Mouse (Mus musculus) embryonic fibroblast, embryonic 13.5 days (primary cell): Measurements from ENCODE around the gene Vdr. TPM values are rescaled to one million over a fixed set of nuclear protein-coding genes. Genes with fewer than 3 reads are reported as not detected.

Experiments used
- H3K27ac ChIP-seq: 2 replicates; pipeline ENCODE4 v1.5.1; 2012; ENCODE audit warnings: low read length, control low read depth, inconsistent platforms; ENCODE audit not compliant: insufficient read depth
- H3K4me1 ChIP-seq: 2 replicates; pipeline ENCODE4 v1.6.1; 2011; ENCODE audit warnings: low read length; ENCODE audit not compliant: control insufficient read depth, insufficient read depth
- H3K4me3 ChIP-seq: 2 replicates; pipeline ENCODE4 v1.5.1; 2011; ENCODE audit warnings: mild to moderate bottlenecking, control low read depth, low read length; ENCODE audit not compliant: insufficient read depth
- CTCF ChIP-seq: IDR thresholded peaks from 2 replicates; pipeline ENCODE4 v1.5.1; 2011; ENCODE audit warnings: mild to moderate bottlenecking, control low read depth, low read length, moderate library complexity, borderline replicate concordance; ENCODE audit not compliant: insufficient read depth
- POLR2A ChIP-seq: IDR thresholded peaks from 2 replicates; pipeline ENCODE4 v1.6.1; 2011; ENCODE audit warnings: low read depth, mild to moderate bottlenecking, control low read depth, low read length, moderate library complexity
- polyA plus RNA-seq: library from polyadenylated mRNA; stranded (reverse); fragments of >200 nt; gene quantifications from 2 replicates; pipeline ENCODE4 v1.2.4, GENCODE M21; 2011; ENCODE audit warnings: low read depth; ENCODE audit not compliant: missing spikeins, insufficient read length

The Vdr gene
- polyA plus RNA-seq, 1 experiment = 4.8 TPM

- no peak for TF ChIP-seq POLR2A
- no peak for TF ChIP-seq CTCF
- Histone ChIP-seq H3K4me1 (peaks cover 24% of the 10 kb centered on the region), H3K27ac (no peak overlapping the region), H3K4me3 (no peak overlapping the region)
Measured at GRCm38 (mm10) chr15:97816199-97816994, 94.0 kb downstream of the Vdr start.

- 0 out of 2 replicates have a peak overlapping the region, but pooled peaks have one; percentile 9 for H3K27ac ChIP-seq
- TF ChIP-seq POLR2A = no peak
- no peak for TF ChIP-seq CTCF
- H3K4me1 ChIP-seq = peaks cover 18% of the 10 kb centered on the region
- no peak overlapping the region for H3K4me3 ChIP-seq
Measured at GRCm38 (mm10) chr15:97815254-97815653, 95.2 kb downstream of the Vdr start.

- peak overlapping the region; percentile 9; the same call in 1 of the 2 replicates for H3K27ac ChIP-seq
Measured at GRCm38 (mm10) chr15:97814703-97815102, 95.7 kb downstream of the Vdr start.

GRCm38 (mm10) chr15:97813452-97814204, 96.8 kb downstream of the Vdr start:
- H3K4me1 ChIP-seq = peaks cover 18% of the 10 kb centered on the region
- TF ChIP-seq CTCF = no peak
- TF ChIP-seq POLR2A = no peak
- H3K27ac ChIP-seq = peak overlapping the region; percentile 13
- H3K4me3 ChIP-seq = no peak overlapping the region

More at GRCm38 (mm10) chr15:97814703-97815102, 95.7 kb downstream of the Vdr start:
- Histone ChIP-seq H3K4me1 (peaks cover 18% of the 10 kb centered on the region), H3K4me3 (no peak overlapping the region)
- TF ChIP-seq CTCF (no peak), POLR2A (no peak)

GRCm38 (mm10) chr15:97812875-97813274, 97.6 kb downstream of the Vdr start:
- Histone ChIP-seq H3K27ac (peak overlapping the region; percentile 28), H3K4me3 (no peak overlapping the region), H3K4me1 (peaks cover 18% of the 10 kb centered on the region)
- no peak for TF ChIP-seq CTCF
- TF ChIP-seq POLR2A = no peak

- Histone ChIP-seq H3K4me3 (no peak overlapping the region), H3K27ac (peak overlapping the region; percentile 28), H3K4me1 (peaks cover 18% of the 10 kb centered on the region)
- TF ChIP-seq CTCF (no peak), POLR2A (no peak)
Measured at GRCm38 (mm10) chr15:97812126-97812525, 98.3 kb downstream of the Vdr start.

- TF ChIP-seq CTCF (no peak), POLR2A (no peak)
- H3K4me3 ChIP-seq = no peak overlapping the region
- peaks cover 18% of the 10 kb centered on the region for H3K4me1 ChIP-seq
- H3K27ac ChIP-seq = no peak overlapping the region
Measured at GRCm38 (mm10) chr15:97811307-97811706, 99.1 kb downstream of the Vdr start.

GRCm38 (mm10) chr15:97810399-97810798, 100.0 kb downstream of the Vdr start:
- Histone ChIP-seq H3K4me3 (no peak overlapping the region), H3K4me1 (peaks cover 18% of the 10 kb centered on the region), H3K27ac (no peak overlapping the region)
- TF ChIP-seq CTCF = no peak
- TF ChIP-seq POLR2A = no peak

GRCm38 (mm10) chr15:97809942-97810341, 100.5 kb downstream of the Vdr start:
- Histone ChIP-seq H3K4me1 (peaks cover 16% of the 10 kb centered on the region), H3K4me3 (no peak overlapping the region), H3K27ac (no peak overlapping the region)
- TF ChIP-seq CTCF (peak; percentile 50; the same call in 1 of the 2 replicates), POLR2A (no peak)

GRCm38 (mm10) chr15:97809206-97809605, 101.2 kb downstream of the Vdr start:
- H3K4me1 ChIP-seq = peaks cover 16% of the 10 kb centered on the region
- TF ChIP-seq POLR2A = no peak
- no peak for TF ChIP-seq CTCF
- no peak overlapping the region for H3K27ac ChIP-seq
- no peak overlapping the region for H3K4me3 ChIP-seq
